Mouse (Mus musculus) neural tube, embryonic 15.5 days (tissue): Measurements from ENCODE around the gene Spc24. TPM values are rescaled to one million over a fixed set of nuclear protein-coding genes. Genes with fewer than 3 reads are reported as not detected.

Experiments
- ATAC-seq: fragments of 200-750 bp; cut with Nextera tagmentation; 2 replicates; pipeline ENCODE4 v1.8.0; 2017; ENCODE audit warnings: mild to moderate bottlenecking, moderate TSS enrichment, moderate library complexity; ENCODE audit not compliant: low FRiP score
- H3K27ac ChIP-seq: fragments of 300-500 bp; sonication (generic); replicated peaks from 2 replicates; pipeline ENCODE4 v1.5.1; 2015; ENCODE audit warnings: mild to moderate bottlenecking, inconsistent platforms
- H3K27me3 ChIP-seq: fragments of 300-500 bp; sonication (generic); replicated peaks from 2 replicates; pipeline ENCODE4 v1.6.1; 2015; ENCODE audit warnings: inconsistent platforms
- H3K36me3 ChIP-seq: fragments of 300-500 bp; sonication (generic); 2 replicates; pipeline ENCODE4 v1.6.1; 2015; ENCODE audit warnings: inconsistent platforms
- H3K4me1 ChIP-seq: fragments of 300-500 bp; sonication (generic); 2 replicates; pipeline ENCODE4 v1.6.1; 2015; ENCODE audit warnings: inconsistent platforms
- H3K4me2 ChIP-seq: fragments of 300-500 bp; sonication (generic); 2 replicates; pipeline ENCODE4 v1.6.1; 2015; ENCODE audit warnings: inconsistent platforms, mild to moderate bottlenecking, moderate library complexity
- H3K4me3 ChIP-seq: fragments of 300-500 bp; sonication (generic); replicated peaks from 2 replicates; pipeline ENCODE4 v1.5.1; 2015; ENCODE audit warnings: mild to moderate bottlenecking, inconsistent platforms
- H3K9ac ChIP-seq: fragments of 300-500 bp; sonication (generic); replicated peaks from 2 replicates; pipeline ENCODE4 v1.6.1; 2015; ENCODE audit warnings: mild to moderate bottlenecking, inconsistent platforms
- H3K9me3 ChIP-seq: fragments of 300-500 bp; sonication (generic); replicated peaks from 2 replicates; pipeline ENCODE4 v1.6.1; 2016; ENCODE audit warnings: inconsistent platforms
- WGBS: fragments of 180-500 bp; shearing (Covaris S2); methylation state at CpG from one replicate; pipeline ENCODE4 v1.1.7; 2015; ENCODE audit warnings: mixed read lengths; 5-methylcytosine and 5-hydroxymethylcytosine counted together
- polyA plus RNA-seq: library from polyadenylated mRNA; unstranded; fragments of >200 nt; fragmentation: Nextera tagmentation; extraction: Ambion mirVana; gene quantifications from 2 replicates; pipeline ENCODE4 v1.2.1, GENCODE M21; 2015

The Spc24 gene
- polyA plus RNA-seq, 1 experiment from 2014 or later = 17.2 TPM

GRCm38 (mm10) chr9:21725224-21726121, 34.6 kb downstream of the Spc24 start:
- Histone ChIP-seq H3K9me3 (no peaks in the 10 kb centered on the region), H3K9ac (peak overlapping the region; percentile 65; the same call in 1 of the 2 replicates), H3K27me3 (no peaks in the 10 kb centered on the region), H3K4me2 (peak overlapping the region; percentile 79), H3K4me1 (peaks cover 39% of the 10 kb centered on the region), H3K36me3 (no peaks in the 10 kb centered on the region), H3K27ac (no peak overlapping the region; the same call in 1 of the 2 replicates), H3K4me3 (peak overlapping the region; percentile 66)
- 86% methylated on average over 23 of the region's 23 CpGs for WGBS
- ATAC-seq = no peak

GRCm38 (mm10) chr9:21724147-21724536, 36.0 kb downstream of the Spc24 start:
- WGBS = under 1% methylated on average over 18 of the region's 18 CpGs
- no peaks in the 10 kb centered on the region for H3K9me3 ChIP-seq

GRCm38 (mm10) chr9:21723377-21724146, 36.5 kb downstream of the Spc24 start, which contains the start of gene Ldlr:
TSS of gene Ldlr (plus strand) at chr9:21723483.
- Histone ChIP-seq H3K27me3 (no peaks in the 10 kb centered on the region), H3K4me2 (peak within 1 kb of the TSS; percentile 79), H3K27ac (peak within 1 kb of the TSS; percentile 90), H3K4me3 (peak within 1 kb of the TSS; percentile 66), H3K9ac (peak within 1 kb of the TSS; percentile 65), H3K9me3 (no peaks in the 10 kb centered on the region), H3K4me1 (peaks cover 35% of the 10 kb centered on the region), H3K36me3 (no peaks in the 10 kb centered on the region)
- ATAC-seq = peak; percentile 89
- under 1% methylated on average over 47 of the region's 47 CpGs for WGBS

More at GRCm38 (mm10) chr9:21724147-21724536, 36.0 kb downstream of the Spc24 start:
- peak; percentile 96 for ATAC-seq
- peak overlapping the region; percentile 65 for H3K9ac ChIP-seq
- peak overlapping the region; percentile 90 for H3K27ac ChIP-seq
- H3K4me1 ChIP-seq = peaks cover 35% of the 10 kb centered on the region
- peak overlapping the region; percentile 79 for H3K4me2 ChIP-seq
- no peaks in the 10 kb centered on the region for H3K27me3 ChIP-seq
- H3K4me3 ChIP-seq = peak overlapping the region; percentile 66
- H3K36me3 ChIP-seq = no peaks in the 10 kb centered on the region

GRCm38 (mm10) chr9:21721036-21721435, 39.1 kb downstream of the Spc24 start:
- 80% methylated on average over 2 of the region's 2 CpGs for WGBS
- Histone ChIP-seq H3K27me3 (no peaks in the 10 kb centered on the region), H3K27ac (no peak overlapping the region), H3K4me1 (peaks cover 26% of the 10 kb centered on the region), H3K4me2 (no peak overlapping the region), H3K9me3 (no peaks in the 10 kb centered on the region), H3K36me3 (no peaks in the 10 kb centered on the region), H3K4me3 (no peak overlapping the region), H3K9ac (no peak overlapping the region)
- no peak for ATAC-seq

DNA sequence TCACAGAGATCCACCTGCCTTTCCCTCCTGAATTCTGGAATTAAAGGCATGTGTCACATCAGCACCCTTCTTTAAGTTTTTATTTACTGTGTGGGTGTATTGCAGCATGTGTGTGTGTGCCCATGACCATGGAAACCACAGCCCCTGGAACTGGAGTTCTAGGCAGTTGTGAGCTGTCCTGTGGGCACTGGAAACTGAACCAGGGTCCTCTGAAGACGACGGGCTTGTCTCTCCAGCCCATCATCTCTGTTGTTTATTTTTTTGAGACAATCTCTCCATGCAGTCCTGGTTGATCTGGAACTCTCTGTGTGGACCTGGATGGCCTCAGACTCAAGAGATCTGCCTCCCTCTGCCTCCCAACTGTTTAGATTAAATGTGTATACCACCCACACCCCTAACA, 43.1 kb downstream of the Spc24 start:
- H3K4me1 ChIP-seq = no peaks in the 10 kb centered on the region
- no peak overlapping the region for H3K9ac ChIP-seq
- no peak overlapping the region for H3K27ac ChIP-seq
- H3K4me3 ChIP-seq = no peak overlapping the region
- ATAC-seq = no peak
- H3K4me2 ChIP-seq = no peak overlapping the region
- H3K27me3 ChIP-seq = no peaks in the 10 kb centered on the region
- no peaks in the 10 kb centered on the region for H3K9me3 ChIP-seq
- 91% methylated on average over 2 of the region's 2 CpGs for WGBS
- peaks cover 3% of the 10 kb centered on the region; the same call in 1 of the 2 replicates for H3K36me3 ChIP-seq

DNA sequence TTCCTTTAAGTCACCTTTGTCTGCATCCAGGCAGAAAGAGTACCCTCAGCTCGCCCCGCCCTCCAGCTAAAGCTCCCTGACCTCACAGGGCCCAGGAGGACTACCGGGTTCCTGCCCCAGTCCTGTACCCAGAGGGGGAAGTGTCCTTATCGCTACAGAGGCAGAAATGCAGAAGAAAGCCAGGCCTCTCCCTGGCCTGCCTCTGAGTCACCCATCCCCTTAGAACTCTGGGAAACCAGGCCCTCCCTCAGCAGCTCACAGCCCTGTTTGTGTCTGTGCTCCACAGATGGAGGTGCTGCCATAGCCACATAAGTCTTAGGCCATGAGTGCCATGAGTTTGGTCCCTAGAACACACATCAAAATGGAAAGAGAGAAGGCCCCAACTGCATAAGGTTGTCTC, 44.8 kb downstream of the Spc24 start:
- Histone ChIP-seq H3K27me3 (no peaks in the 10 kb centered on the region), H3K4me2 (no peak overlapping the region), H3K36me3 (peaks cover 3% of the 10 kb centered on the region; the same call in 1 of the 2 replicates), H3K9me3 (no peaks in the 10 kb centered on the region), H3K4me1 (no peaks in the 10 kb centered on the region), H3K27ac (no peak overlapping the region), H3K4me3 (no peak overlapping the region), H3K9ac (no peak overlapping the region)
- peak; percentile 35; the same call in 1 of the 2 replicates for ATAC-seq
- 71% methylated on average over 4 of the region's 4 CpGs for WGBS

DNA sequence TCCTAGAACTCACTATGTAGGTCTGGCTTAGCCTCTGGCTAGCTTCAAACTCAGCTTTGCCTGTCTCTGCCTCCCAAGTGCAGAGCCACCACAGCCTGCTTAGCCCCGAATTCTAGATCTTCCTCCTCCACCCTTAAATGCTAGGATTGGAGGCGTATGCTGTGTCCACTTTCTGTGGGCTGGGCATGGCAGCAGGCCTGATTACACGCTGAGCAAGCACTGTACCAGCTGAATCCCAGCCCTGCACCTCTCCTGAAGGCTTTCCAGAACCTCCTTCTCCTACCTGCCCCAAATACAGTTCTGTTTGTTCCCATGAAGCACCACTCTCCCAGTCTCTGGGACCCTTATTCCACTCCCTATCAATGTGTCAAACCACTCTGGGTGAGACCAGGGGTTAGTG, 50.8 kb downstream of the Spc24 start:
- H3K9me3 ChIP-seq = no peaks in the 10 kb centered on the region
- ATAC-seq = no peak

DNA sequence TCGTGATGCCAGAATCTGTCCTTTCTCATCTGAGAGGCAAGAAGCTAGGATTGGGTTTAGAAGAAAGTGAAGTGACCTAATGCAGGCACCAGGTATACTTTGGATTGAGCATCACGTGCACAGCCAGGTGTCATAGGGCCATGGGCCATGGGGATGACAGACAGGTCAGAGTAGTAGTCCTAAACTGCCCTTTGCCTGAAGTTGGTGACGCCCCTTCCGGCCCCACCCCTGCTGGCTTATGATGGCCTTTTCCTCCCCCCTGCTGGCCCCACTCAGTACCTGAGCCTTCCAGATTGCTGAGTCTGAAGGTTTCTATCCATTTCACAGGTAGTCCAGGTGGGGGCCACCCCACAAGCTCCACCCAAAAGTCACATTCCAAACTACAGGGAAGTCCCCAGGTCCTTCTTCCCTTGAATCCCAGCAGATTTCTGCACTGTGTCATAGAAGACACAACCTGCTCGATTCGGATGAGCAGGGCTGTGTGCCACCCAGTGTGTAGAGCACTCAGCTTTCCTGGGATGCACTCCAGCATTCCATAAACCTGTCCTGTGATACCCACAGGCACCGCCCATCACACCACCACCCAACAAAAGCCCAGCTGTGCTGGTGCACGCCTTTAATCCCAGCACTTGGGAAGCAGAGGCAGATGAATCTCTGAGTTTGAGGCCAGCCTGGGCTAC, 53.4 kb downstream of the Spc24 start:
- no peak overlapping the region for H3K4me3 ChIP-seq
- no peaks in the 10 kb centered on the region for H3K27me3 ChIP-seq
- no peaks in the 10 kb centered on the region for H3K4me1 ChIP-seq
- H3K4me2 ChIP-seq = no peak overlapping the region
- no peak overlapping the region for H3K27ac ChIP-seq
- H3K9ac ChIP-seq = no peak overlapping the region
- 87% methylated on average over 8 of the region's 8 CpGs for WGBS
- ATAC-seq = no peak
- peaks cover 69% of the 10 kb centered on the region for H3K36me3 ChIP-seq
- no peaks in the 10 kb centered on the region for H3K9me3 ChIP-seq

More for the DNA sequence above, 50.8 kb downstream of the Spc24 start:
- Histone ChIP-seq H3K36me3 (peaks cover 46% of the 10 kb centered on the region), H3K27ac (no peak overlapping the region), H3K27me3 (no peaks in the 10 kb centered on the region), H3K9ac (no peak overlapping the region), H3K4me1 (no peaks in the 10 kb centered on the region), H3K4me3 (no peak overlapping the region), H3K4me2 (no peak overlapping the region)
- 92% methylated on average over 3 of the region's 3 CpGs for WGBS

DNA sequence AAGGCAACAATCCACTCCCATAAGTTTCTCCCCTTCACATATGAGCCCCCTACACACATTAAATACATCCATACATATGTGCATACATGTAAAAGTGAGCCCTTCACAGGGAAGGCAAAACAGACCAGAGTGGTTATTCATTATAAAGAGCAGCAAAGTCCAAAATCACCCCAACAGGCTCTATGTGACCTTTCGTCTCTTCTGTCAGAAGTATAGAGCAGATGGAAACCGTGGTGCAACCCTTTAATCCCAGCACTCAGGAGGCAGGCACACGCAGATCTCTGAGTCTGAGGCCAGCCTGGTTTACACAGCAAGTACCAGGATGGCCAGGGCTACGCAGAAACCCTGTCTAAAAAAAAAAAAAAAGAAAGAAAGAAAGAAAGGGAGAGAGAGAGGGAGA, 54.0 kb downstream of the Spc24 start:
- Histone ChIP-seq H3K4me1 (no peaks in the 10 kb centered on the region), H3K27ac (no peak overlapping the region), H3K4me3 (no peak overlapping the region), H3K36me3 (peaks cover 76% of the 10 kb centered on the region), H3K9me3 (no peaks in the 10 kb centered on the region), H3K4me2 (no peak overlapping the region), H3K9ac (no peak overlapping the region), H3K27me3 (no peaks in the 10 kb centered on the region)
- no peak for ATAC-seq
- 87% methylated on average over 4 of the region's 4 CpGs for WGBS
